Mouse (Mus musculus): ENCODE results near the gene Grin3a.

DNA sequence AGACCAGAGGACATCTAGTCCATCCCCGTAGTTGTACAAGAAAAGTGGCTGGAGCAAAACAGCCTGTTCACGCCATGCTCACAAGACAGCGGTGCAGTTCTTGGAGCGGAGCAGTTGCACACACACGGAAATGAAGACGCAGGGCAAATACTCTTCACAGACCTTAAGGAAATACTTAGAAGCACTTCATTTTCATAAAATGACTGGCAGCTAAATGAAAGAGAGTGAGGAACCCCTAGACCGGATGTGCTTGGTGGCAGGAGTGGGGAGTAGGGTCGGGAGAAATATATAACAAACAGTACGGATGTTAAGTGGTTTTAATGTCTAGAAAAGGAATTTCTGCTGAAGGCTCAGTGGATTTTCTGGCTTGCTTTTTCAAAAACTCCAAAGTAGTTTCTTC lies 183.9 kb downstream of the Grin3a start:
- TF ChIP-seq CTCF (IDR thresholded peaks at IDR 0.05; ENCODE audit: borderline replicate concordance, control insufficient read depth, extremely low read depth, insufficient read depth, low read length, poor library complexity) (no peak), POLR2A (IDR thresholded peaks at IDR 0.05; ENCODE audit: control insufficient read depth, extremely low read depth, insufficient read depth, low read length, poor library complexity) (no peak)
